Mouse (Mus musculus) liver, embryonic 14.5 days (tissue): ENCODE data around the gene Pds5a. TPM values are rescaled to one million over a fixed set of nuclear protein-coding genes. Genes with fewer than 3 reads are reported as not detected.

Experiments used
- ATAC-seq: fragments of 200-750 bp; cut with Nextera tagmentation; 2 replicates; pipeline ENCODE4 v1.8.0; 2017; ENCODE audit warnings: moderate number of reproducible peaks, mild to moderate bottlenecking, moderate library complexity; ENCODE audit not compliant: insufficient read depth
- DNase-seq, 3 experiments: peaks; one replicate each; pipeline ENCODE4 v3.0.0-alpha.2; 2012 to 2013; ENCODE audit warnings: low read depth in 3 of 3, low spot score in 3 of 3
- H3K27ac ChIP-seq: fragments of 300-500 bp; sonication (generic); 2 replicates; pipeline ENCODE4 v1.5.1; 2014; ENCODE audit warnings: moderate library complexity, mild to moderate bottlenecking, control low read depth, inconsistent platforms
- H3K27me3 ChIP-seq: fragments of 300-500 bp; sonication (generic); 2 replicates; pipeline ENCODE4 v1.6.1; 2014; ENCODE audit warnings: mild to moderate bottlenecking, low read length, moderate library complexity; ENCODE audit not compliant: control insufficient read depth, insufficient read depth
- H3K36me3 ChIP-seq: fragments of 300-500 bp; sonication (generic); replicated peaks from 2 replicates; pipeline ENCODE4 v1.6.1; 2014; ENCODE audit warnings: low read depth; ENCODE audit not compliant: control insufficient read depth, insufficient read depth
- H3K4me1 ChIP-seq, 2 experiments: fragments of 200-500 bp in 1 of 2; fragments of 300-500 bp in 1 of 2; sonication (generic) in 1 of 2; replicated peaks; 2 replicates each; pipeline ENCODE4 v1.6.1; 2012 to 2014; ENCODE audit warnings: antibody characterized with exemption in 1 of 2, inconsistent platforms in 1 of 2, low read length in 1 of 2; ENCODE audit not compliant: control insufficient read depth in 2 of 2, insufficient read depth in 2 of 2
- H3K4me2 ChIP-seq: fragments of 300-500 bp; sonication (generic); 2 replicates; pipeline ENCODE4 v1.6.1; 2014; ENCODE audit warnings: low read depth, mild to moderate bottlenecking, control low read depth, moderate library complexity
- H3K4me3 ChIP-seq, 2 experiments: fragments of 200-500 bp in 1 of 2; fragments of 300-500 bp in 1 of 2; sonication (generic) in 1 of 2; 2 replicates each; pipeline ENCODE4 v1.5.1; 2012 to 2014; ENCODE audit warnings: low read depth in 2 of 2, low read length in 2 of 2, mild to moderate bottlenecking in 2 of 2, control low read depth in 1 of 2, inconsistent platforms in 1 of 2, moderate library complexity in 1 of 2; ENCODE audit not compliant: insufficient read depth in 1 of 2
- H3K9ac ChIP-seq: fragments of 300-500 bp; sonication (generic); replicated peaks from 2 replicates; pipeline ENCODE4 v1.6.1; 2014; ENCODE audit warnings: mild to moderate bottlenecking, control low read depth, moderate library complexity
- H3K9me3 ChIP-seq: fragments of 300-500 bp; sonication (generic); 2 replicates; pipeline ENCODE4 v1.6.1; 2016; ENCODE audit warnings: low read length, mixed read lengths; ENCODE audit not compliant: control insufficient read depth
- CTCF ChIP-seq: IDR thresholded peaks from 2 replicates; pipeline ENCODE4 v1.5.1; 2016; ENCODE audit warnings: antibody characterized with exemption, low read depth, control low read depth
- EP300 ChIP-seq: IDR thresholded peaks from 2 replicates; pipeline ENCODE4 v1.6.1; 2016; ENCODE audit warnings: antibody characterized with exemption, low read depth
- WGBS: fragments of 180-500 bp; shearing (Covaris S2); extraction: QIAGEN DNeasy Blood & Tissue Kit; methylation state at CpG from one replicate; pipeline ENCODE4 v1.1.7; 2014; ENCODE audit not compliant: insufficient replicate concordance; 5-methylcytosine and 5-hydroxymethylcytosine counted together
- polyA plus RNA-seq, 2 experiments: library from polyadenylated mRNA; depleted of rRNA in 1 of 2; stranded (reverse) in 1 of 2; unstranded in 1 of 2; fragments of >200 nt; fragmentation: Nextera tagmentation in 1 of 2; extraction: Ambion mirVana in 1 of 2; gene quantifications; 2 replicates each; pipeline versions ENCODE4 v1.2.1 to v1.2.3; 2012 to 2014

Pds5a gene
- polyA plus RNA-seq, 2 experiments = 24.9 to 31.4 TPM

DNA sequence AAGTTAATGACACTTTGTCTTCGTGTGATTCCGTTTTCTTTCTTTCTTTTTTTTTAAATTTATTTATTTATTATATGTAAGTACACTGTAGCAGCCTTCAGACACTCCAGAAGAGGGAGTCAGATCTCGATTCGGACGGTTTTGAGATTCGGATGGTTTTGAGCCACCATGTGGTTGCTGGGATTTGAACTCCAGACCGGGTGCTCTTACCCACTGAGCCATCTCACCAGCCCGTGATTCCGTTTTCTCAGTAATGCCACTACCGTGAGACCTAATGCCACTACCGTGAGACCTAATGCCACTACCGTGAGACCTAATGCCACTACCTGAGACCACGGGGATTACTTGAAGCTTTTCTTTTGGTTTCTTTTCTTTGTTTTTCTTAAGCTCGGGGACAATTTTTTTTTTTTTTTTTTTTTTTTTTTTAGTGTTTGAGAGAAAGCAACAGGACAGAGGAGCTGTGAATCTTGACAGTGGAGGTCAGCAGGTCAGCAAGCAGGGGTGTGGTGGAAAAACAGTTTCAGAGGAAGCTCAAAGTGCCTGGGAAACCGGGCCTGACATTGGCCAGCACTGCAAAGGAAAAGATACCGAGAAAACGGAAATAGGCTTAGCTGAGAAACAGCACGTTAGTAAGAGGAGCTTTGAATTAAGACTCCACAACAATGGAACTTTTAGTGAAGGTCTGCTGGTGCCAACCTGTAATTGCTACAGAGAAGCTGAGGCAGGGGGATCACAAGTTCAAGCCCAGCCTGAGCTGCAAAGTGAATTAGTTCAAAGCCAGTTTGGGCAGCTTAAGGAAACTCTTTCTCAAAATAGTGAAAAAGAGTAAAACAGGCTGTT, 19.2 kb upstream of the Pds5a start:
- no peak for TF ChIP-seq CTCF
- no peak for TF ChIP-seq EP300
- DNase-seq = no peak
- H3K27me3 ChIP-seq = no peaks in the 10 kb centered on the region
- no peak overlapping the region; the same call in 1 of the 2 replicates for H3K27ac ChIP-seq
- H3K4me2 ChIP-seq = no peak overlapping the region
- no peaks in the 10 kb centered on the region for H3K36me3 ChIP-seq
- WGBS = 60% methylated on average over 18 of the region's 18 CpGs
- H3K9ac ChIP-seq = no peak overlapping the region
- peaks cover 8 to 16% of the 10 kb centered on the region in 2 experiments for H3K4me1 ChIP-seq
- no peak for ATAC-seq
- H3K4me3 ChIP-seq = no peak overlapping the region
- no peaks in the 10 kb centered on the region for H3K9me3 ChIP-seq

DNA sequence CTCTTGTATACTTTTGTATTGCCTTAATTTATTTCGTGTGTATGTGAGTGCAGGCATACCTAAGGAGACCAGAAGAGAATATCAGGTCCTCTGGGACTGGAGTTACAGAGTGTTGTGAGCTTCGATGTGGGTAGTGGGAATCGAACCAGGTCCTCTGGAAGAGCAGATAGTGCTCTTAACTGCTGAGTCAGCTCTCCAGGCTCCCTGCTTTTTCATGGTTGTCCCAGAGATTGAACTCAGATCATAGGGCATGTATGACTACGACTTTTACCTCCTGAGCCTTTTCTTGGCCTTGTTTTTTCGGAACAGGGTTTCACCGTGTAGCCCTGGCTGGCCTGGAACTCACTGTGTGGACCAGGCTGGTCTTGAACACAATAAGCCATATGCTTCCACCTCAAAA, 17.0 kb upstream of the Pds5a start:
- Histone ChIP-seq H3K36me3 (no peaks in the 10 kb centered on the region), H3K4me3 (no peak overlapping the region), H3K4me1 (peaks cover 8 to 12% of the 10 kb centered on the region in 2 experiments), H3K9ac (no peak overlapping the region), H3K27ac (no peak overlapping the region), H3K4me2 (no peak overlapping the region), H3K27me3 (no peaks in the 10 kb centered on the region), H3K9me3 (no peaks in the 10 kb centered on the region)
- 75% methylated on average over 6 of the region's 6 CpGs for WGBS
- ATAC-seq (no peak), DNase-seq (no peak)
- no peak for TF ChIP-seq EP300
- no peak for TF ChIP-seq CTCF

DNA sequence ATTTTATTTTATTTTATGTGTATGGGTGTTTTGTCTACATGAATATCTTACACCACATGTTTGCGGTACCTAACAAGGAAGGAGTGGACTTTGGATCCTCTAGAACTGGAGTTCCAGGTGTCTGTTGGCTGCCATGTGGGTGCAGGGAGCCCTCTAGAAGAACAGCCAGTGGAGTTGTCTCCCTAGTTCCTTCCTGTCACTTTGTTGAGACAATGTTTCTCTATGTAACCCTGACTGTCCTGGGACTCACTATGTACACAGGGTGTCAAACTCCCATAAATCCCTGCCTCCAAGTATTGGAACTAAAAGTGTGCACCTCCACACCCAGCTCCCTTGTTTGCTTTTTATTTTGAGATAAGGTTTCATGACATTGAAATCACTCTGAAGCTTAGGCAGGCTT, 13.4 kb upstream of the Pds5a start:
- 88% methylated on average over 1 of the region's 1 CpGs for WGBS
- DNase-seq (no peak), ATAC-seq (no peak)
- no peaks in the 10 kb centered on the region for H3K36me3 ChIP-seq
- H3K4me2 ChIP-seq = no peak overlapping the region
- no peak overlapping the region for H3K4me3 ChIP-seq
- H3K27me3 ChIP-seq = no peaks in the 10 kb centered on the region
- H3K9ac ChIP-seq = no peak overlapping the region
- H3K9me3 ChIP-seq = no peaks in the 10 kb centered on the region
- no peak overlapping the region for H3K27ac ChIP-seq
- TF ChIP-seq EP300 = no peak
- TF ChIP-seq CTCF = no peak
- no peaks in the 10 kb centered on the region; a peak in 1 of 4 replicates for H3K4me1 ChIP-seq

DNA sequence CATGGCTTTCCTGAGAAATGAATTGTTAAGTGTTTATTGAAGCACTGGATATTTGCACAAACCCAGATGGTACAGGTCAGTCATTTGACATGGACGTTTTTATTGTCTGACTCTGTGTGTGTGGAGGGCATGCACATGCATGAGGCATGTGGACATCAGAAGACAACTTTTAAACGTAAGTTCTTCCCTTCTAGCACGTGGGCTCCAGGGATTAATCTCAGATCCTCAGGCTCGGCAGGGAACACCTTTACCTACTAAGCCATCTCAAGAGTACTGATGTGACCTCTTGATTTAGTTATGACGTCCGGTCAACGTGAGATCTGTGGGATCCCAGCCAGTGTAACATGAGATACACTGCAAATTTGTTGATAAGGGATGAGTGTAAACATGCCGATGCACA, 12.2 kb upstream of the Pds5a start:
- no peaks in the 10 kb centered on the region; the same call in 1 of the 2 replicates for H3K27me3 ChIP-seq
- ATAC-seq (no peak), DNase-seq (no peak)
- H3K36me3 ChIP-seq = no peaks in the 10 kb centered on the region
- no peak overlapping the region for H3K4me3 ChIP-seq
- no peak overlapping the region for H3K9ac ChIP-seq
- H3K4me2 ChIP-seq = no peak overlapping the region
- WGBS = 48% methylated on average over 8 of the region's 8 CpGs
- no peak for TF ChIP-seq CTCF
- peaks cover 0 to under 1% of the 10 kb centered on the region in 2 experiments; a peak in 1 of 4 replicates for H3K4me1 ChIP-seq
- no peaks in the 10 kb centered on the region for H3K9me3 ChIP-seq
- H3K27ac ChIP-seq = no peak overlapping the region

GRCm38 (mm10) chr5:65706979-65707378, 8.9 kb upstream of the Pds5a start:
- Histone ChIP-seq H3K27ac (no peak overlapping the region), H3K4me2 (no peak overlapping the region), H3K9ac (no peak overlapping the region), H3K4me3 (no peak overlapping the region), H3K27me3 (no peaks in the 10 kb centered on the region; the same call in 1 of the 2 replicates), H3K9me3 (no peaks in the 10 kb centered on the region), H3K36me3 (no peaks in the 10 kb centered on the region), H3K4me1 (peaks cover 0 to 4% of the 10 kb centered on the region in 2 experiments; a peak in 1 of 4 replicates)
- TF ChIP-seq CTCF (no peak), EP300 (no peak)
- ATAC-seq = no peak
- DNase-seq = no peak
- WGBS = 76% methylated on average over 5 of the region's 5 CpGs
